In genomic region chr12:45489029-45489428, GRCm38 (mm10) we compare ENCODE assay signal across 20 mouse cellular contexts.
"Had no signal": no experiment of that assay in that cellular context is flagged by ENCODE, and none has a peak within 500 bp of the region (broad histone marks: within the 10 kb centered on the region; RNA-seq: fewer than 3 reads in every experiment).

No protein-coding gene starts in this region.

- H3K9me3 ChIP-seq: liver, embryonic 15.5 days; lung, embryonic 15.5 days; midbrain, embryonic 13.5 days; midbrain, embryonic 15.5 days; neural tube, embryonic 13.5 days; neural tube, embryonic 15.5 days had no signal

- H3K4me2 ChIP-seq: liver, embryonic 15.5 days; lung, embryonic 15.5 days; midbrain, embryonic 11.5 days; midbrain, embryonic 13.5 days; midbrain, embryonic 15.5 days; neural tube, embryonic 13.5 days; neural tube, embryonic 15.5 days had no signal

- H3K27me3 ChIP-seq: liver, embryonic 15.5 days; lung, embryonic 15.5 days; midbrain, embryonic 13.5 days; midbrain, embryonic 15.5 days; neural tube, embryonic 13.5 days; neural tube, embryonic 15.5 days had no signal

- ATAC-seq: liver, postnatal 0 days; lung, postnatal 0 days; midbrain, embryonic 13.5 days; midbrain, embryonic 15.5 days had no signal

- H3K27ac ChIP-seq: liver, embryonic 15.5 days; lung, embryonic 15.5 days; midbrain, embryonic 13.5 days; midbrain, embryonic 15.5 days; neural tube, embryonic 13.5 days; neural tube, embryonic 15.5 days had no signal

- H3K4me1 ChIP-seq: liver, embryonic 15.5 days; lung, embryonic 15.5 days; midbrain, embryonic 13.5 days; midbrain, embryonic 15.5 days; neural tube, embryonic 13.5 days; neural tube, embryonic 15.5 days had no signal

- H3K9ac ChIP-seq: liver, embryonic 15.5 days; liver, postnatal 0 days; lung, embryonic 15.5 days; midbrain, embryonic 13.5 days; midbrain, embryonic 15.5 days; neural tube, embryonic 13.5 days; neural tube, embryonic 15.5 days had no signal

- H3K4me3 ChIP-seq: liver, embryonic 15.5 days; lung, embryonic 15.5 days; midbrain, embryonic 13.5 days; midbrain, embryonic 15.5 days; myocyte; neural tube, embryonic 13.5 days; neural tube, embryonic 15.5 days had no signal

- DNase-seq: liver, postnatal 0 days; lung, adult 2 months; lung, postnatal 4 days; retina, postnatal 1 day; right cerebral cortex, adult 18-20 months; right cerebral cortex, postnatal 25 days; right cerebral cortex, postnatal 4 days; spleen, adult 18-20 months; thymus, adult 2 months; thymus, postnatal 25 days; thymus, postnatal 4 days had no signal

- H3K36me3 ChIP-seq: liver, embryonic 15.5 days; lung, embryonic 15.5 days; midbrain, embryonic 13.5 days; midbrain, embryonic 15.5 days; neural tube, embryonic 13.5 days; neural tube, embryonic 15.5 days had no signal
